Mouse (Mus musculus) ZHBTc4 (cell line): ENCODE measurements at regions not wholly inside any gene's neighbourhood (a gene's known extent, or its start where the extent isn't known, plus 50 kb on each side); places are given as distances from the start of the nearest gene placed in this dataset.

ENCODE experiments used
- DNase-seq: peaks from one replicate; pipeline ENCODE4 v3.0.0-alpha.2; 2011; ENCODE audit warnings: low read depth, low spot score

- DNase-seq = no peak
These were observed 69.2 kb upstream of the Fam19a1 start for GRCm38 (mm10) chr6:96043711-96044110.

- no peak for DNase-seq
These were observed 59.5 kb upstream of the Fam19a1 start for GRCm38 (mm10) chr6:96053476-96053875.

GRCm38 (mm10) chr6:96057011-96057410 is 55.9 kb upstream of the Fam19a1 start:
- DNase-seq = no peak

- no peak for DNase-seq
These were observed 55.3 kb upstream of the Fam19a1 start for GRCm38 (mm10) chr6:96057575-96058159.

GRCm38 (mm10) chr6:96061979-96062378 is 51.0 kb upstream of the Fam19a1 start:
- no peak for DNase-seq
